Mouse (Mus musculus): ENCODE results near the gene Plekha8.

Plekha8 gene

DNA sequence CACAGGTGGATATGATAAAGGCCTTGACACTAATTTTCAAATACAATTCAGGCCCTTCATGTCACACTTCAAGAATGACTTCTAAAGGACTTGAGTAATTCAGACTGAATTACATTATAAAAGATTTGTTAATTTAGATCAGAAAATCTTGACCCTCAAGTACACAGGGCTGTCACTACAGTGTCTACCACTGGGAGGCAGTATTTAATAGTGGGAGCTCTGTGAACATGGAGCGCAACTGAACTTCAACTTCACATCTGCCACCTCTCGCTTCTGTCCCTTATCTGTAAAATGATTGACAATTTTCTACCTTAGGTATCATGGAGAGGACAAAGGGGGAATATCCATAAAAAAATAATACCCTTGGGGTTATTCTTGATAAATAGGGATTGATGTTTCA is 8.7 kb upstream of the Plekha8 start:
- peak in 1 of 2 experiments; percentile 60 for DNase-seq (ENCODE audit: low spot score in 2 of 2)

DNA sequence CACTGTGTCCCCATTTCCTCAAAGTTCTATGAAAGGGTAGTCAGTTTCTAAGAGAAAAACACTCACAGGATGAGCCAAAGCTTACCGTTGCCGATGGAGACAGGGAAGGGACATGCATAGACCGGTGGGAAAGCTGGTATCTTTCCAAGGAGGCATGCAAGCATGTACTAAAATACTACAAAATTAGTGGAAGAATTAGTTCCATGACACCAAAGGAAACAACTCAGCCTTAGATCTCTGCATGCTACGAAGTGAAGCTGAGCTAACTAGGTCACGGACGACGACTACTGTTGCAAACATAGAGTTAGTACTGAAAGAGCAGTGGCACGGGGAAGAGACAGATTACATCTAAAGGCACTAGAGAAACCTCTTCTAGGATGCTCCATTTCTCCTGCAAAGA is 8.0 kb upstream of the Plekha8 start:
- DNase-seq (ENCODE audit: low spot score in 2 of 2): no peak

DNA sequence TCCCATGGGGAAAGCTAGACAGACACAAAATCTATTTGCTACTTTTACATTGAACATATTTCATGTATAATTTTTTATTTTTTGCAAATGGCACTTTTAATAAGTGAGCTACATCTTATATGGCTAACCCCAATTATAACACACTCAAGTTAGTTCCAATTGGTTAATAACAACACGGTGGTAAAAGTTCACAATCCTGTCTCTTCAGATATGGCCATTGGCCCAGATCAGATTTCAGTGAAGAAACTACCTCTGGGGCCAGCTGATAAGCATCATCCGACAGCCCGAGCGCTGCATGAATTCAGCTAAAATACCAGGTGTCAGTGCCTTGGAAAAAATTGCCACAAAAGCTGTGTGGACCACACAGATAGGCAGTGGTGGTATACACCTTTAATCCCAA is 7.2 kb upstream of the Plekha8 start:
- DNase-seq (ENCODE audit: low spot score in 2 of 2): no peak

DNA sequence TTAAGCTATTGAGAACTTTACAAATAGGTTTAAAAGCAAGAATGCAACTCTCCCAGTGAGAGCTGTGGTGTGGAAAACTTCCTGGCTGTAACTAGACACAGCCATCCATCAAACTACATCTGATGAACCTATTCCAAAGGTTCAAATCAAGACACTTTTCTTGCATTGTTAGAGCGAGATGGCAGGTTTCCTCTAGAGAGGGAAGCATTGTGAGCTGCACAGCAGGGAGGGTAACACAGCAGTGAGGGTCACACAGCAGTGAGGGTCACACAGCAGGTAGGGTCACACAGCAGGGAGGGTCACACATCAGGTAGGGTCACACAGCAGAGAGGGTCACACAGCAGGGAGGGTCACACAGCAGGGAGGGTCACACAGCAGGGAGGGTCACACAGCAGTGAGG is 6.7 kb upstream of the Plekha8 start:
- DNase-seq (ENCODE audit: low spot score in 2 of 2): no peak

DNA sequence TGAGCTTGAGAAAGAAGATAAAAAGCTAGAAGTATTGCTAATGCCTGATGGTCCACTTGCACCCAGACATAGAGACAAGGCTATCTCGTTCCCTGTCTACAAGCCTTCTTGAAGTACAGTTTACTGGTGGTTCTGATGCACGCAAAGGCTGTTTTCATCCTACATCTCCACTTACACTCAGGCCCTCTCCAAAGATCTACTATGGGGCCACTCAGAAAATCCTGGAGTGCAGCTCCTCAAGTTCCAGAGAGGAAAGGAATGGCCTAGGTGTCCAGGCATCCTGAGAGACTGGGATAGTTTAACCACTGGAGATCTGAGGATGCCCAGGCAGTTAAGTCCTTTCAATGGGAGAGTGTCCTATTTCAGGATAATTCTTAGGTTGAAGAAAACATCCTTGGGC is 4.2 kb upstream of the Plekha8 start:
- no peak for DNase-seq (ENCODE audit: low spot score in 2 of 2)

DNA sequence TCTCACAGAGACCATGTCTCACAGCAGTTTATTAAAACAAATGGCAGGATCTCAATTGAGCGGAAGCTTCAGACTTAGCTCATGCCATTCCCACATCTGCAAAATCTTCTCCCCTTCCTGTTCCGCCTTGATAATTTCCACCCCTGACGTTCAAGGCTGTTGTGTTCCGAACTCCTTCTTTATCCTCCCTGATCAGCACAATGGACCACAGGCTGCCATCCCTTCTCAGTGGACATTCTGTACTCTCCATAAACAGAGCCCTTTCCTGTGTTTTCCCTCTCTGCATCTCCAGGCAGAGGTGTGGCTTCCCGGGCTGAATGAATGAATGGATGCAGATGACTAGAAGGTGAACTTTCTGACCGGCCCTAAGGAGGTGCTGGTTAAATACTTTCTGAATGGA is 3.1 kb upstream of the Plekha8 start:
- peak in 1 of 2 experiments; percentile 21 for DNase-seq (ENCODE audit: low spot score in 2 of 2)

DNA sequence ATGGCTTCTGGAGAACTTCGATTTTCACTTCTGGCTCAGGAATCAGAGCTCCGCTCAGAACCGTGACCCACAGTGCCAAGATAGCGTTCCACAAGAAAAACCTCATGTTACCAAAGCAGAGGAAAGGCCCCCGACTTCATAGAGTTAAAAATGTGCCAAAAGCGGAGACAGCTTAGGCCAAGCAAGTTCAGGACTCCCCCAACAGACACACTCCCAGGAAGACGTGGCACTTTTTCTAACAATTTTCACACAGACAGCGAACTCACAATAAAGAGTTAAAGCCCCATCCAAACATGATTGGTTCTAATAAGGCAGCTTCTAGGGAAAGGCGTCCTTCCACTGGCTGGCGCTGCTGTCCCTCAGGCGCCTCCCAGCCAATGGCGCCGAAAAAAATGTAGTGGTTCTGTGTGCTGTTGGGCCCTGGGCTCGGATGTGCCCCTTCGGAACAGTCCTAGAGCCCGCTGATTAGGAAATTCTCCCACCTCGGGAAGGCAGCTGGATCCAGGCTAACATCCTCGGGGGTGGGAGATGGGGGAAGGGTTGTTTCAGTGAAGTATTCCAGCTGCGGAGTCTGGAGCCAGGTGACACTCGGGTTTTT is 1.9 kb upstream of the Plekha8 start:
- DNase-seq (ENCODE audit: low spot score in 2 of 2): peak; percentile 96 to 97

DNA sequence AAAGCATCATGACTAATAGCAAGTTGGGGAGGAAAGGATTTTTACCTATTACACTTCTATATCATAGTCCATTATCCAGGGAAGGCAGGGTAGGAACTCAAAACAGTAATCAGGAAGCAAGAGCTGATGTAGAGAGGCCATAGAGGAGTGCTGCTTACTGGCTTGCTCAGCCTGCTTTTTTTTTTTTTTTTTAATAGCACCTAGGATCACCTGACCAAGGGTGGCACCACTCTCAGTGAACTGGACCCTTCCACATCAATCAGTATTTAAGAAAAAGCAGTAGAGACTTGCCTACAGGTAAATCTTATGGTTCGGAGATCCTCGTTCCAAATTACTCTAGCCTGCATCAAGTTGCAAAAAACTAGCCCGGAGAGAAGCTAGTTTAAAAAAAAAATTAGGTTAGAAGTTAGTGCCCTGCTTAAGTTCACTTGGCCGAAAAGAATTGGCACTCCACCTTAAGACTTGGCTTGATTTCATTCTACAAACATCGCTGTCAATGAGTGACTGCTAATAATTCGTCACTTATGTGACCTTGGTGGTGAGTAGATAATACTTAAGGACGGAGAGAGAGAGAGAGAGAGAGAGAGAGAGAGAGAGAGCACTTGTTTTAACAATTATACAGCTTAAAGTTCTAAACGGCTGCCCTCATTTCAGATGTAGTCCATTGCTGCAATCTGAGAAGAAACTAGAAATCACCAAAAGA is 994 bp upstream of the Plekha8 start:
- DNase-seq (ENCODE audit: low spot score in 2 of 2): no peak

DNA sequence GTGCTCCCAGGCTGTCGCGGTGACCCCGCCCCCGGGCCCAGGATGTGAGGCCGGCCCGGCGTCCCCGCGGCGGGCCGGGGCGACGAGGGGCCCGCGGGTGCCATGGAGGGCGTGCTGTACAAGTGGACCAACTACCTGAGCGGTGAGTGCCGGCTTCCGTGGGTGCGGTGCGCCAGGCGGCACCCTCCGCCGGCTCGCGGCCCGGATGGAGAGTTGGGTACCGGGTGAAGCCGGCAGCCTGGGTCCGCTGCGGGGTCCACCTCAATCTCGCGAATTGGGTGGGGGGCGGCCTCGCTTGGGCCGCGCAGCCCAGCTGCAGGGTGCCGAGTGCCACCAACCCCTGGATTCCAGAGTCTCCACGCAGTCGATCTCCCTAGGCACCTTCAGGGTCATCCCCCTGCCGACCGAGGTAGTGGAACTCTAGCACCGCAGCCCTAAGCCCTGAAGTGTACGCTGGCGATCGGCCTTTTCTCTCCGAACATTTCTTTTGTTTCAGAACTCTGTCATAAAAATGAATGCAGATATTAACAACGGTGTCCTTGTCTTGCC is 493 bp downstream of the Plekha8 start:
- no peak for DNase-seq (ENCODE audit: low spot score in 2 of 2)

DNA sequence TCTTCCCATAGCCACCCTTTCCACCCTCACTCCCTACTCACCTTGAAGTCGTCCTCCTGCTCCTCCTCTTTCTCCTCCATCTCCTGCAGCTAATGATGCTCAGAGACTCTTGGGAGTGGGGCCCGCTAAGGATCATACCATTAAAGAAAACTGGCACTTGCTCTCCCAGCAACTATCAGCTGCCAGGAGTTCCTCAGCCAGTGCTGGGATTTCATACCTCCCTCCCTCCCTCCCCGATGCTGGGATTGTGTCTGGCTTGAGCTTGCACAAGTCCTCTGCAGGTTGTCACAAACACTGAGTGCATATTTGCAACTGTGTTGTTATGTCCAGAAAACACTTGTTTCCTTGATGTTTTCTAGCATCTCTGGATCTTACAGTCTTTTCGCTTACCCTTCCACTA is 2.3 kb downstream of the Plekha8 start, which contains the start of gene Fkbp14:
Gene Fkbp14 (minus strand): TSS at position 101 of the 400 bp plus-strand sequence.
- no peak for DNase-seq (ENCODE audit: low spot score in 2 of 2)

DNA sequence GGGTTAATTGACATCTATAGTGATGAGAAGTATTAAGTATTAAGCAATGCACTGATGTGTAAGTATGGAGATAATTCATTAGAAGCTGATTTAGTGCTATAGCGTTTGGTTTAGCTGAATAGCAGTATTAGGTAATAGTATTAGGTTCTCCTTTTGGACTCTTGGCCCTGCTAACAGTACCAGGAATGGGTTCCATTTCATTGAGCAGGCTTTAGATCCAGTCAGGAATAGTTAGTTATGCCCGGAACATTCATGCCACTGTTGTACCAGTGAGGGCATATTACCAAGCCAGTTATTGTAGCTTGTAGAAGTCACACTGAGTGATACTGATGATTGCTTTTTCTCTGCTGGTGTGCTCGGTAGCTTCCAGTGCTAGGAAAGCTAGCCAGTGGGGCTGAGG is 2.8 kb downstream of the Plekha8 start:
- DNase-seq (ENCODE audit: low spot score in 2 of 2): no peak

DNA sequence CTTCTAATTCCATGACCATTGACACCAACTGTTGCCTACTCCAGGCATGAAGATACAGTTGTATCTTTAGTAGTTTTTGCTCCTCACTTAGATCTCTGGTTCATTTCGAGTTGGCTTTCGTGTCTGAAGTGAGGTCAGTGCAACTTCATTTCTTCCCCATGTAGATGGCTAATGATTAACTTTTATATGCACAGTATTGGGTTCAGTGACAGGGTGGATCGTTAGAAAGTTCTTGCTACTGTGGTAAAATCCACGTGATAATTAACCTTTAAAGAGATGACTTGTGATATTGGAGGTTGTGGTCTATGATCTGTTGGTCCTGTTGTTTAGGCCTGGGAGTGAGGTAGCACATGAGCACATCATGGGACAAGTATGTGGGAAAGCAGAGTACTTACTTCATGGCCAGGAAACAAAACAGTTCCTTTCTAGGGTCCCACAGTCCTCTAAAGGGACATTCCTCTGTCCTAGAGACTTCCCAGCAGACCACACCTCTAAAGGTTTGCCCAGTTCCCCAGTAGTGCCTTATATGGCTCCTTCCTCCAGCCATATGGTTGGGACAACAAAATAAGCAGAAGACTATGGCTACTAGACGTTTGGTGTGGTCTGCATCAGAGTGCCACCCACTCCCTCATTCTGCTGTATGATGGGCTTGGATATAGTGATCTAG is 5.9 kb downstream of the Plekha8 start:
- DNase-seq (ENCODE audit: low spot score in 2 of 2): no peak

DNA sequence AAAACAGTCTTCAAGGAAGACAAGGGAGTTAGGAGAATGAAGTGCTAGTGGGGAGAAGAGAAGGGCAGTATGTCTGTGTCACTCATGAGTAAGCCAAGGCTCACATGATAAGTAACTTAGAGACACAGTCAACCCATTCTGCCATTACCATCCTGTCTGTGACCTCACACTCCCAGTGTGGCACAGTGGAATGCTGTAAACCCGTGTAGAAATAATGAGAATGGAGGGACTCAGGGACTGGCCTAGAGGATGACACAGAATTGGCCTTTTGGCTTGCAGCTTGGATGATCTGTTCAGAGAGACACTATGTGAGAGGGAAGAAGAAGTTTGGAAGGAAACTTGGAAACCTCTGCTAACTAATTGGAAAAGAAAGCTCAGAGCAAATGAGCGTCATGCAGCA is 8.0 kb downstream of the Plekha8 start:
- no peak for DNase-seq (ENCODE audit: low spot score in 2 of 2)

DNA sequence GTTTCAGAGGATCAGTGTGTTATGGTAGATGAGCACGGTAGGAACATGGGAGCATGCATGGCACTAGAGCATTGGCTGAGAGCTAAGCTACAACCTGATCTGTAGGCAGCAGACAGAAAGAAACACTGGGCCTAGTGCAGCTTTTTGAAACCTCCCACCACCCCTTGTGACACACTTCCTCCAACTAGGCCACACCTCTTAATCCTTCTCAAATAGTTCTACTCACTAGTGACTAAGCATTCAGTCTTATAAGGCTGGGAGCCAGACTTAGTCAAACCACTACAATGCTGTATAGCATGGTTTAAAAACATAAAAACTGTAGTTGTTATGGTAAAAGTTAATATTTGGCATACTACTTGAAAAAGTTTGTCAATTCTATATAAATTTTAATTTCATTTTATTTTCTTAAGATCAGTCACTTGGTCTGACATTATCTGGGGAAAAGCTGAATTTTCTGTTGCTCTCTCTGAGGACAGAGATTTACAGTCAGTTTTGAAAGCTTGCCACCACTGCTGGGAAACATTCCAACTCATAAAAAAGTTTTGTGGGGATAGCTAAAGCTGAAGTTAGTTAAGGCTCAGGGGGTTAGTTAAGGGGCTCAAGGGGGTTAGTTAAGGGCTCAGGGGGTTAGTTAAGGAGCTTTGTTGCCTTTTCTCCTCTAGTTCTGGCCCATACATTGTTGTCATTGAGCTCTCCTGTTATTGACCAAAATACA is 9.2 kb downstream of the Plekha8 start:
- DNase-seq (ENCODE audit: low spot score in 2 of 2): no peak

DNA sequence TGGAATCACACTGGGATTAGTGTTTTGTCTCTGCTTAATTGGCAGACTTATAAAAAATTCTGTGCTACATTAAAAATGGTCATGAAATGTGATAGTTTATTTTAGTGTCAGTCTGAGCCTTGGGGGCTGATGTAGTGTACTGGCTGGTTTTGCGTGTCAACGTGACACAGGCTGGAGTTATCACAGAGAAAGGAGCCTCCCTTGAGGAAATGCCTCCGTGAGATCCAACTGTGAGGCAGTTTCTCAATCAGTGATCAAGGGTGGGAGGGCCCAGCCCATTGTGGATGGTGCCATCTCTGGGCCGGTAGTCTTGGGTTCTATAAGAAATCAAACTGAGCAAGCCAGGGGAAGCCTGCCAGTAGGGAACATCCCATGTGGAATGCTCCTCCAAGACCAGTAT is 11.3 kb downstream of the Plekha8 start:
- DNase-seq (ENCODE audit: low spot score in 2 of 2): no peak

DNA sequence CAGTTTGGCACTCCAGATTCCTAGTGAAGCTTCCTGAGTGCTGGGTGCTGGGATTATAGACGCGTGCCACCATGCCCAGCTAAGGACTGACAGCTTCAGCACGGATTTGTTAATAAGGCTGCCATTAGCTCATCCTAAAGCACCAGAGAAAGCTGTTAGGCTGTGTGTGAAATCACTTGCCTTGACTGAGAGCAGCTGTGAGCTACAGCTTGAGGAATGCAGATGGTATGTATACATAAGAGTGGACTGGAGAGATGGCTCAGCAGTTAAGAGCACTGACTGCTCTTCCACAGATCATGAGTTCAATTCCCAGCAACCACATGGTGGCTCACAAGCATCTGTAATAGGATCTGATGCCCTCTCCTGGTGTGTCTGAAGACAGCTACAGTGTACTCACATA is 22.5 kb downstream of the Plekha8 start:
- no peak for DNase-seq (ENCODE audit: low spot score in 2 of 2)

DNA sequence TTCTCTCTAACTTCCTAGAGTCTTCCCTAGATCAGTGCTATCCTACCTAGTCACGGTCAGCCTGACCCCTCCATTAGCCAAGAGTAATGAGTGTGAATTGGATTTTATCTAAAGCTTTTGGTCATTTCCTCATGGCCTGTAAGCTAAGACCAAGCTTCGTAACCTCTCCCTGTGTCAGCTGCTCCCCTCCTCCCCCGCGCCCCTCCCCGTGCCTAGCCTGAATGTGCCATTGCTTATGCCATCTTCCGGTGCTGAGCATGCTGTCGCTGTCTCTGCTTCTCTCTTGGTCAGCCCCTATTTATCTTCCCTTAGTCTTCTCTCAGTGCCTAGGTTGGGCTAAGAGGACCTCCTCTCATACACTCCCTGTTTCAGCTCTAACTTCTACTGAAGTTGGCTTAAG is 24.6 kb downstream of the Plekha8 start:
- no peak for DNase-seq (ENCODE audit: low spot score in 2 of 2)

DNA sequence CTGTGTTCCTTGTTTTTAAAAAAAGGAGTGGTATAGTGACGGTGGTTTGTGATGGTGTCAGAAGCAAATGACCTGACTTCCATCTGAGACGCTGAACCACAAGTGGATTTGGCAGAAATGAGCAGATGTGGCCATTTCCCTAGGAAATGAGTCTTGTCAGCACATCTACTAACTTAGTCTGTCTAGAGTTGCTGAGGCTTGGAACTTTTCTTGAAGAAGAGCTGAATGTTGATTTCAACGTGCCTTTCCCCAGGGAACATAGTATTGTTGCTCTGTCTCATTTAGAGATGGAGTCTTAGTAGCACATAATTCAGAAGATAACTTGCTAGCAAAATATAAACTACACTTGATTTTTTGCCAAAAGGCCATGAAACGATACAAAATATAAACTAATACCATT is 25.4 kb downstream of the Plekha8 start:
- no peak for DNase-seq (ENCODE audit: low spot score in 2 of 2)

DNA sequence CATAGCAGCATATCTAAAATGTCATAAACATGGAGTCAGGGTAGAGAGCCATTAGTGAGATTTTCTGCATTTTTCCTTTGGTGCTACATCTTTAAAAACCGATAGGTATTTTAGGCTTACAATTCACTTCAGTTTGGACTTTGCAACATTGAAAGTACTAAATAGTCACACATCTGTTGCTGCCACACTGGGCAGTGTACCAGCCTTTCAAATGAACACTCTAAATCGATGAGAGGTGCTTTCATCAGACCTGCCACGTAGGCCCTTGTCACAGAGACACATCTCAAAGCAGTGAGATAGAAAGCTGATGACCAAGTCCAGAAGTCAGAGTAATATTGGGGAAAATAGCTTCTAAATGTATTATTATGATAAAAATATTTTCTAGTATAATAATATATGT is 33.5 kb downstream of the Plekha8 start:
- DNase-seq (ENCODE audit: low spot score in 2 of 2): no peak

DNA sequence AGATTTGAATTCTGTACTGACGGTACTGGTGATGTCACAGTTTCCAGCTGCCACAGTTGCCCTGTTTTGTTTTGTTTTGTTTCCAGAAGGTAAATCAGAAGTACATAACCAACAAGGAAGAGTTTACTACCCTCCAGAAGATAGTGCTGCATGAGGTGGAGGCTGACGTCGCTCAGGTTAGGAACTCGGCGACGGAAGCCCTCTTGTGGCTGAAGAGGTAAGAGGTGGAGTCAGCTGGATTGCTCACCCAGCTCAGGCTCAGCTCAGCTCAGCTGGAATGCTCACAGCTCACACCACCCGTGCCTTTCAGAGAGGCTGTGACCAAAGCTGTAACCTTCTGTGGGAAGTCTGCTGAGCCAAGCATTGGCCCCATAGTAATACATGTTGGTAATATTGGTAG is 34.8 kb downstream of the Plekha8 start:
- DNase-seq (ENCODE audit: low spot score in 2 of 2): no peak

DNA sequence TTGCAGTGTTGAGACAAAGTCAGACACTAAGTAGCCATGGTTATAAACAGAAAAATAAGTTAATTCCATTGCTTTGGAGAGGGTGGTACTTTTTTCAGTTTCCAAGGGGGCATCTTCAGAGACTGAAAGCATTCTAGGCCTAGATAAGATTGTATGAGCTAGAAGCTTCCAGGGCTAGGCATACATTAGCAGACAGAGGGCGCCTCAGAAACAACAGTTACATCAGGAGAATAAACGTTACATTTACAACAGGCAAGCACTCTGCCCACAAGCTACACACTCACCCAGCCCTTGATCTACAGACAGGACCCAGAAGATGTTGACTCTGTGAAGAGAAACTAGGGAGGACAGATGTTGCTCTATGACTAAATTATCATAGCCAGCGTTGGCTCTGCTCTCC is 36.6 kb downstream of the Plekha8 start:
- DNase-seq (ENCODE audit: low spot score in 2 of 2): peak in 1 of 2 experiments; percentile 23

DNA sequence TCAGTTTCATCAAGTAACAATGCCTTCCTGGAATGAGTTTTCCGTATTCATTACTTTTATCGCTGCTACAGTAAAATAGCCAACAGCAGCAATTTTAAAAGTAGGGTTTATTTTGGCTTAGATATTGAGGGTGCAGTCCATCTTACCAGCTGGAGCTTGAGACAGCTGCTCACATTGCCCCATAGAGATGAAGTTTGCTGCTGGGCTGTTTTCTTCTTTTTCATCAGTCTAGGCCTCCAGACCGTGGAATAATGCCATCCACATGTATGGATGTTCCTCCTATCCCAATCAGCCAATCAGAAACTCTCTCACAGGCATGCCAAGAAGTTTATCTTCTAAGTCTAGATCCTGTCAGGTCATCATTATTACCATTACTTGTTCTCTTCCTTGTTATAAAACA is 45.0 kb downstream of the Plekha8 start:
- DNase-seq (ENCODE audit: low spot score in 2 of 2): peak; percentile 15 to 18

All from heart, adult 9 months (tissue).